Mouse (Mus musculus): ENCODE data around the gene Avil. TPM values are rescaled to one million over a fixed set of nuclear protein-coding genes. Genes with fewer than 3 reads are reported as not detected.

Avil gene
- under 1 TPM; 0.35 to 0.80 TPM for total RNA-seq (2021)

- intact Hi-C loops (cut with DNase I), result no loop called here
- no peak for DNase-seq
These were observed at the start of gene Avil for GRCm38 (mm10) chr10:127000529-127000928. TSS of gene Avil (plus strand) at chr10:127000709.

GRCm38 (mm10) chr10:126952375-126952774 lies 48.1 kb upstream of the Avil start:
- intact Hi-C loops (cut with DNase I), result no loop called here
- no peak for DNase-seq

- intact Hi-C loops (cut with DNase I), result no loop called here
- no peak for DNase-seq
These were observed 47.5 kb upstream of the Avil start for GRCm38 (mm10) chr10:126953029-126953471.

- no peak for DNase-seq
- intact Hi-C loops (cut with DNase I), result loop anchor here (2.0 kb wide), 1 partner anchor 24 kb away; no protein-coding TSS in a partner anchor
These were observed 43.7 kb upstream of the Avil start for GRCm38 (mm10) chr10:126956692-126957358.

GRCm38 (mm10) chr10:126957359-126958107 lies 43.0 kb upstream of the Avil start:
- peak in 1 of 2 experiments; percentile 50 for DNase-seq
- intact Hi-C loops (cut with DNase I), result loop anchor here (2.0 kb wide), 1 partner anchor 25 kb away; no protein-coding TSS in a partner anchor

GRCm38 (mm10) chr10:126960496-126960895 lies 40.0 kb upstream of the Avil start:
- intact Hi-C loops (cut with DNase I), result no loop called here
- no peak for DNase-seq

- intact Hi-C loops (cut with DNase I), result no loop called here
- DNase-seq, result peak in 1 of 2 experiments; percentile 68
These were observed 38.8 kb upstream of the Avil start for GRCm38 (mm10) chr10:126961757-126962156.

- peak in 1 of 2 experiments; percentile 61 for DNase-seq
- intact Hi-C loops (cut with DNase I), result no loop called here
These were observed 38.1 kb upstream of the Avil start for GRCm38 (mm10) chr10:126962271-126962965.

- DNase-seq, result peak in 1 of 2 experiments; percentile 30
- intact Hi-C loops (cut with DNase I), result no loop called here
These were observed 37.6 kb upstream of the Avil start for GRCm38 (mm10) chr10:126962966-126963330.

GRCm38 (mm10) chr10:126963821-126964220 lies 36.7 kb upstream of the Avil start:
- intact Hi-C loops (cut with DNase I), result no loop called here
- no peak for DNase-seq

- no peak for DNase-seq
- intact Hi-C loops (cut with DNase I), result loop anchor here (2.0 kb wide), 1 partner anchor 17 kb away; no protein-coding TSS in a partner anchor
These were observed 29.0 kb upstream of the Avil start for GRCm38 (mm10) chr10:126971363-126972050.

- DNase-seq, result no peak
- intact Hi-C loops (cut with DNase I), result loop anchor here (2.0 kb wide), 1 partner anchor 17 kb away; no protein-coding TSS in a partner anchor
These were observed 28.3 kb upstream of the Avil start for GRCm38 (mm10) chr10:126972051-126972725.

- intact Hi-C loops (cut with DNase I), result loop anchor here (2.0 kb wide), 1 partner anchor 16 kb away; no protein-coding TSS in a partner anchor
- no peak for DNase-seq
These were observed 27.5 kb upstream of the Avil start for GRCm38 (mm10) chr10:126972988-126973387.

GRCm38 (mm10) chr10:126975706-126976105 lies 24.8 kb upstream of the Avil start:
- no peak for DNase-seq

GRCm38 (mm10) chr10:126977076-126977475 lies 23.4 kb upstream of the Avil start:
- intact Hi-C loops (cut with DNase I), result no loop called here
- no peak for DNase-seq

More at GRCm38 (mm10) chr10:126975706-126976105, 24.8 kb upstream of the Avil start:
- intact Hi-C loops (cut with DNase I), result no loop called here

- intact Hi-C loops (cut with DNase I), result loop anchor here (1.0 kb wide), 1 partner anchor 50 kb away; no protein-coding TSS in a partner anchor
- DNase-seq, result peak; percentile 100
These were observed 22.1 kb upstream of the Avil start, which contains the start of gene Ctdsp2 for GRCm38 (mm10) chr10:126978277-126978994. TSS of gene Ctdsp2 (plus strand) at chr10:126978717.

GRCm38 (mm10) chr10:126979121-126979635 lies 21.3 kb upstream of the Avil start:
- intact Hi-C loops (cut with DNase I), result no loop called here
- DNase-seq, result peak; percentile 68 to 80

GRCm38 (mm10) chr10:126979636-126980151 lies 20.8 kb upstream of the Avil start:
- DNase-seq, result peak; percentile 53 to 63
- intact Hi-C loops (cut with DNase I), result no loop called here

Data from heart, postnatal 36 days (tissue).